Mouse (Mus musculus): ENCODE results near the gene Nfs1. TPM values are rescaled to one million over a fixed set of nuclear protein-coding genes. Genes with fewer than 3 reads are reported as not detected.
A peak's percentile ranks its signal among the peaks of the same experiment; 100 is the strongest.
"Not testable (repeated sequence)": the region's sequence is repeated elsewhere in the genome, so short reads cannot be mapped to it uniquely, and the experiment has no call there.

The Nfs1 gene
- polyA plus RNA-seq, 1 experiment from 2014 or later = 39.9 TPM

DNA sequence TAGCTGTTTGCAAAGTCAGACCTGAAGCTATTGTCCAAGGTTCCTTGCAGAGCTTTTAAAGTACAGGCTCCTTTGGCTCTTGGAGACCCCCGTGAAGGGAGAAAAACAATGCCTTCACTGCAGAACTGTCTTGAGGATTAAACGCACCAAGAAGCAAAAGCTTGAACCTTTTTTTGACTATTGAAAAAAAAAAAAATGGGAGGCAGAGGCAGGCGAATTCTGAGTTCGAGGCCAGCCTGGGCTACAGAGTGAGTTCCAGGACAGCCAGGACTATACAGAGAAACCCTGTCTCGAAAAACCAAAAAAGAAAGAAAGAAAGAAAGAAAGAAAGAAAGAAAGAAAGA, 31.9 kb downstream of the Nfs1 start:
- H3K27me3 ChIP-seq (replicated peaks; ENCODE audit: control insufficient read depth, insufficient read depth, low read length); H3K9me3 ChIP-seq (ENCODE audit: control insufficient read depth, low read length); ATAC-seq; H3K36me3 ChIP-seq (ENCODE audit: control insufficient read depth, insufficient read depth, low read length): not testable (repeated sequence)
- peak overlapping the region; percentile 99 for H3K9ac ChIP-seq (ENCODE audit: low read depth, low read length)
- peaks cover 11% of the 10 kb centered on the region for H3K4me1 ChIP-seq (ENCODE audit: control insufficient read depth, insufficient read depth, low read depth, low read length)
- 20% methylated on average over 5 of the region's 5 CpGs for WGBS
- peak overlapping the region; percentile 95 for H3K27ac ChIP-seq (ENCODE audit: low read depth, low read length)
- peak overlapping the region; percentile 63 for H3K4me2 ChIP-seq (ENCODE audit: low read length)
- H3K4me3 ChIP-seq (ENCODE audit: low read length) = peak overlapping the region; percentile 69

- under 1% methylated on average over 68 of the region's 74 CpGs for WGBS
- H3K4me1 ChIP-seq (ENCODE audit: control insufficient read depth, insufficient read depth, low read depth, low read length) = peaks cover 11% of the 10 kb centered on the region
- peak within 1 kb of the TSS; percentile 95 for H3K27ac ChIP-seq (ENCODE audit: low read depth, low read length)
- H3K9me3 ChIP-seq (ENCODE audit: control insufficient read depth, low read length) = no peaks in the 10 kb centered on the region
- H3K27me3 ChIP-seq (replicated peaks; ENCODE audit: control insufficient read depth, insufficient read depth, low read length) = no peaks in the 10 kb centered on the region
- ATAC-seq = peak; percentile 95
- H3K36me3 ChIP-seq (ENCODE audit: control insufficient read depth, insufficient read depth, low read length) = no peaks in the 10 kb centered on the region
- peak within 1 kb of the TSS; percentile 99 for H3K9ac ChIP-seq (ENCODE audit: low read depth, low read length)
- peak within 1 kb of the TSS; percentile 78 for H3K4me2 ChIP-seq (ENCODE audit: low read length)
- H3K4me3 ChIP-seq (ENCODE audit: low read length) = peak within 1 kb of the TSS; percentile 69
Measured at GRCm38 (mm10) chr2:156111358-156112079, 32.5 kb downstream of the Nfs1 start, which contains the start of the genes Cpne1 and Rbm12. Gene Cpne1, minus strand, starts transcription at chr2:156111965. Gene Rbm12, minus strand, starts transcription at chr2:156111978.

DNA sequence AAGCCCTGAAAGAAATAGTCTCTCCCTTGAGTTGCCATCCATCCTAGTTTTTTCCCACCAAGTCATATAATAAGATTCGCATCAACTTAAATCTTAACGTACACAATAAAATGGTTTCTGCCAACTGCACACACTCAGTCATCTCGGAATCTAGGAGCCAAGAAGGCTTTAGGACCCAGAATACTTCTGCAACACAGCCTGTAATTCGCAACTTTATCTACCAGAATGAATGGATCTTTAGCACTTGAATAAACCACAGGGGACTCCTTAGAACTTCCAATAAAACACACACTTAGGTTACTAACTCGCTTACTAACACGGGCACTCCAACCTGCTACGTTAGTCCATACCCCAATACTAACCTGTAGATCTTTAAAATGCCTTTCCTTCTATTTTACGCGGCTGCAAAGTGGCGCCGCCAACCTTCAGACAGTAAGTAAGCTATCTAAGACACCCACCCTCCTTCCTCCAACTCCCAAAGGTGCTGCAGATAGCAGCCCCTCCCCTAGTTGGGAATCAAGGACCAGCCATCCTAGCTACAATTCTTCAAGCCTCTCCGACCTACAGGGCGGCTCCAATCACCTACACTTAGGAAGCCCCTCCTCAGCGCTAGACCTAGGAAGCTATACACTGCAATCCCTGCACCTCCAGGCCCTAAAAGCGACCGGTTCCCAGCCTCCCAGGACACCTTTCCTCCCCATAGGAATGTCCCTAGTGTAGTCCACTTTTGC, 33.2 kb downstream of the Nfs1 start:
- peak overlapping the region; percentile 78 for H3K4me2 ChIP-seq (ENCODE audit: low read length)
- peak overlapping the region; percentile 99 for H3K9ac ChIP-seq (ENCODE audit: low read depth, low read length)
- H3K9me3 ChIP-seq (ENCODE audit: control insufficient read depth, low read length) = no peaks in the 10 kb centered on the region
- peak overlapping the region; percentile 95 for H3K27ac ChIP-seq (ENCODE audit: low read depth, low read length)
- under 1% methylated on average over 16 of the region's 16 CpGs for WGBS
- peak overlapping the region; percentile 69 for H3K4me3 ChIP-seq (ENCODE audit: low read length)
- peaks cover 11% of the 10 kb centered on the region for H3K4me1 ChIP-seq (ENCODE audit: control insufficient read depth, insufficient read depth, low read depth, low read length)
- H3K27me3 ChIP-seq (replicated peaks; ENCODE audit: control insufficient read depth, insufficient read depth, low read length) = no peaks in the 10 kb centered on the region
- no peaks in the 10 kb centered on the region for H3K36me3 ChIP-seq (ENCODE audit: control insufficient read depth, insufficient read depth, low read length)
- ATAC-seq = peak; percentile 76

DNA sequence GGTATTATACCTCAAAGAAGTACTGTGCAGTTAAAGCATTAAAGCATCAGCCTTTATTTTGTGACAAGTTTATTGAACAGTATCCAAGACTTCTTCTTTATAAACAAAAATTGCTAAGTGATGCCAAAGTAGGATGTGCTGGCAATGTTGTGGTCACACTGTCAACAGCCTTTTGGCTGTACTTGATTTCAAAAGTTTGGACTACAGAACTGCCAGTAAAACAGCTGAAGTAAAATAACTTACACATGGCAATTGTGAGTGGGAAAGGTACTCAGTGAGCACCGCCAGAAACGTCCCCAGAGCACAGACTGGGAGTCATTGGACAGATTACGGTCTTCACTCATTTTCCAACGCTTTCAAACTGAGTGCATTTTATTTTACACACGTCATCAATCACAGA, 52.1 kb downstream of the Nfs1 start:
- Histone ChIP-seq H3K9me3 (ENCODE audit: control insufficient read depth, low read length) (no peaks in the 10 kb centered on the region), H3K36me3 (ENCODE audit: control insufficient read depth, insufficient read depth, low read length) (peaks cover 11% of the 10 kb centered on the region)
- 72% methylated on average over 5 of the region's 5 CpGs for WGBS

DNA sequence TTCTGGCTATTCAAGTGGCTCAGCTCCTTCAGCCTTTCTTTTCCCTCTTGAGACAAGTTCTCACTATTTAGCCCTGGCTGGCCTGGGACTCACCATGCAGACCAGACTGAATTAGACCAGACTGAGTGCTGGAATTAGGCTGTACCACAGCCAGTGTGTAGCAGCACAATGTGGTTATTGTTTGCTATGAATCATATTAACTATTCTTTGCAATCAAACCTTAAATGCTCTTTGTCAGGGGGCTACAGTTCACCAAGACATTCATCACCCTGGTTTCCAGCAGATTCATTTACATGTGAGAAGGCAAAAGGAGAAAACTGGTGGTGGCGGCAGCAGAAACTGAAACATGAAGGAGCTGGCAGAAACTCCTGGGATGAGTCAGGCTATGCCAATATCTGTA, 54.2 kb downstream of the Nfs1 start:
- H3K4me1 ChIP-seq (ENCODE audit: control insufficient read depth, insufficient read depth, low read depth, low read length) = no peaks in the 10 kb centered on the region; the same call in 1 of the 2 replicates

More for the DNA sequence above, 52.1 kb downstream of the Nfs1 start:
- Histone ChIP-seq H3K4me3 (ENCODE audit: low read length) (no peak overlapping the region), H3K9ac (ENCODE audit: low read depth, low read length) (no peak overlapping the region), H3K4me1 (ENCODE audit: control insufficient read depth, insufficient read depth, low read depth, low read length) (no peaks in the 10 kb centered on the region; the same call in 1 of the 2 replicates), H3K27ac (ENCODE audit: low read depth, low read length) (no peak overlapping the region), H3K27me3 (replicated peaks; ENCODE audit: control insufficient read depth, insufficient read depth, low read length) (no peaks in the 10 kb centered on the region), H3K4me2 (ENCODE audit: low read length) (no peak overlapping the region)
- no peak for ATAC-seq

DNA sequence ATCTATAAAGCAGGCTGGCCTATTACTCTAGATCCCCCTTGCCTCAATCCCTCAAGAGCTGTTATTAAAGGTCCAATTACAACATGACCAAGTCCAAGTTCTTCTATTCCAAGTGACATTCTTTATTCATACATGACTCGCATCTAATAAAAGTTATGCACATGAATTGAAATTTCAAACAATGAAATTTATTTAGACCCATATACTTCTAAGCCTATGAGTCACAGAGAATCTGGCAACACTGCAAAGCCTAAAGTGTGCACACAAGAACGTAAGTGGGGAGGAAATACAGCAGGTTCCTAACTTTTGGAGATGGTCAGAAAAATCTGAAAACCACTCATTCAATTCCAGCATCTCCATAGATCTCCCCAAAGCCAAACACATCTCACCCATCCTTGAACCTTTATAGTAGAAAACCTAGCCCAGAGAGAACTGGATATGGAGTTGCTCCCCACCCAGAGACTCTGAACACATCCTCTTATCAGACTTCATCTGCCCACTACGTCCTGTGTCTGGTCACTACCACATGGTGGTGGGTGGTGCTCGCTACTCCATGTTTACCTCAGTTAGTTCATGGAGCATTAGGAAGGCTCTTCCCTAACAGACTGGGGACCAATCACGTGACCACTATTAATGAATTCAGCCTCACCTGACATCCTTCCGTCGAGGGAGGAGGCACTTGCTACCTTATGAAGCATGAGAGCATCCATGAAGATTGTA, 56.4 kb downstream of the Nfs1 start:
- 94% methylated on average over 7 of the region's 7 CpGs for WGBS
- no peak for ATAC-seq
- no peak overlapping the region for H3K27ac ChIP-seq (ENCODE audit: low read depth, low read length)

More for the DNA sequence above, 54.2 kb downstream of the Nfs1 start:
- WGBS = 43% methylated on average over 1 of the region's 1 CpGs
- ATAC-seq = peak; percentile 69; the same call in 1 of the 2 replicates
- no peak overlapping the region for H3K4me2 ChIP-seq (ENCODE audit: low read length)
- no peaks in the 10 kb centered on the region for H3K27me3 ChIP-seq (replicated peaks; ENCODE audit: control insufficient read depth, insufficient read depth, low read length)
- peaks cover 2% of the 10 kb centered on the region; the same call in 1 of the 2 replicates for H3K36me3 ChIP-seq (ENCODE audit: control insufficient read depth, insufficient read depth, low read length)
- no peak overlapping the region for H3K9ac ChIP-seq (ENCODE audit: low read depth, low read length)
- H3K9me3 ChIP-seq (ENCODE audit: control insufficient read depth, low read length) = no peaks in the 10 kb centered on the region
- no peak overlapping the region for H3K4me3 ChIP-seq (ENCODE audit: low read length)
- H3K27ac ChIP-seq (ENCODE audit: low read depth, low read length) = no peak overlapping the region

GRCm38 (mm10) chr2:156084541-156084940, 59.4 kb downstream of the Nfs1 start:
- Histone ChIP-seq H3K9me3 (ENCODE audit: control insufficient read depth, low read length) (no peaks in the 10 kb centered on the region), H3K4me2 (ENCODE audit: low read length) (no peak overlapping the region), H3K4me1 (ENCODE audit: control insufficient read depth, insufficient read depth, low read depth, low read length) (0 out of 2 replicates have a peak, but pooled peaks cover 3% of the 10 kb centered on the region), H3K27me3 (replicated peaks; ENCODE audit: control insufficient read depth, insufficient read depth, low read length) (no peaks in the 10 kb centered on the region), H3K36me3 (ENCODE audit: control insufficient read depth, insufficient read depth, low read length) (no peaks in the 10 kb centered on the region), H3K9ac (ENCODE audit: low read depth, low read length) (no peak overlapping the region), H3K27ac (ENCODE audit: low read depth, low read length) (no peak overlapping the region), H3K4me3 (ENCODE audit: low read length) (no peak overlapping the region)
- no peak for ATAC-seq
- 91% methylated on average over 3 of the region's 3 CpGs for WGBS

More for the DNA sequence above, 56.4 kb downstream of the Nfs1 start:
- no peaks in the 10 kb centered on the region; the same call in 1 of the 2 replicates for H3K4me1 ChIP-seq (ENCODE audit: control insufficient read depth, insufficient read depth, low read depth, low read length)
- H3K4me2 ChIP-seq (ENCODE audit: low read length) = no peak overlapping the region
- no peak overlapping the region for H3K9ac ChIP-seq (ENCODE audit: low read depth, low read length)
- H3K36me3 ChIP-seq (ENCODE audit: control insufficient read depth, insufficient read depth, low read length) = no peaks in the 10 kb centered on the region
- no peaks in the 10 kb centered on the region for H3K9me3 ChIP-seq (ENCODE audit: control insufficient read depth, low read length)
- no peaks in the 10 kb centered on the region for H3K27me3 ChIP-seq (replicated peaks; ENCODE audit: control insufficient read depth, insufficient read depth, low read length)
- H3K4me3 ChIP-seq (ENCODE audit: low read length) = no peak overlapping the region

- H3K4me2 ChIP-seq (ENCODE audit: low read length) = no peak overlapping the region
- ATAC-seq = no peak
- peaks cover 27% of the 10 kb centered on the region for H3K36me3 ChIP-seq (ENCODE audit: control insufficient read depth, insufficient read depth, low read length)
- WGBS = 78% methylated on average over 7 of the region's 7 CpGs
- no peaks in the 10 kb centered on the region for H3K9me3 ChIP-seq (ENCODE audit: control insufficient read depth, low read length)
- H3K27ac ChIP-seq (ENCODE audit: low read depth, low read length) = no peak overlapping the region
- H3K4me3 ChIP-seq (ENCODE audit: low read length) = no peak overlapping the region
- H3K4me1 ChIP-seq (ENCODE audit: control insufficient read depth, insufficient read depth, low read depth, low read length) = 0 out of 2 replicates have a peak, but pooled peaks cover 3% of the 10 kb centered on the region
- no peaks in the 10 kb centered on the region for H3K27me3 ChIP-seq (replicated peaks; ENCODE audit: control insufficient read depth, insufficient read depth, low read length)
- H3K9ac ChIP-seq (ENCODE audit: low read depth, low read length) = no peak overlapping the region
Measured at GRCm38 (mm10) chr2:156080391-156080790, 63.6 kb downstream of the Nfs1 start.

All from hindbrain, embryonic 16.5 days (tissue).